Mouse (Mus musculus) testis, adult 2 months (tissue): ENCODE measurements around the gene Tsc22d3.

Source experiments
- CTCF ChIP-seq: fragments of 200-500 bp; IDR thresholded peaks from 2 replicates; pipeline ENCODE4 v1.5.1; 2012; ENCODE audit warnings: low read depth, mild to moderate bottlenecking, inconsistent platforms, low read length, moderate library complexity; ENCODE audit not compliant: control insufficient read depth, insufficient read depth, insufficient replicate concordance
- POLR2A ChIP-seq: fragments of 200-500 bp; IDR thresholded peaks from 2 replicates; pipeline ENCODE4 v1.6.1; 2012; ENCODE audit warnings: low read depth, mild to moderate bottlenecking, inconsistent platforms, low read length, moderate library complexity; ENCODE audit not compliant: control insufficient read depth

DNA sequence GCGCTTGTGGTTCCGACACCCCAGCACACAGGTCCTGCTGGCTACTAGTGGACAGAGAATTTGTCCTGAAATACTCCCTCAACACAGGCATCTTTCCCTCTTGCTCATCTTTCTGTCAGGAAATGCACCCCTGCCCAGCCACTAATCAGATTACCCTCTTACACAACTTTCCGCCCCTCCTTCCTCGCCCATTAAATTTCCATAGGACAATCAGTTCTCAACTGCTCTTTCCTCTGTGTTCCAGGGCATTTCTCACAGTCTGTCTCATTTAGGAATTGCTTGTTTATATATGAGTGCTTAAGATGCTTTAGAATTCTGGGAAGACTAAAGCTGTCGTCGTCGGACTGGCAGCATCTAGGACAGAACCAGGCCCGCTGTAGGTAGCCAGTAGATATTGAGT, 82.1 kb downstream of the Tsc22d3 start:
- TF ChIP-seq CTCF: no peak
- TF ChIP-seq POLR2A: no peak
